Comparison of ENCODE assay signal across 7 mouse cellular contexts in the genomic region with DNA sequence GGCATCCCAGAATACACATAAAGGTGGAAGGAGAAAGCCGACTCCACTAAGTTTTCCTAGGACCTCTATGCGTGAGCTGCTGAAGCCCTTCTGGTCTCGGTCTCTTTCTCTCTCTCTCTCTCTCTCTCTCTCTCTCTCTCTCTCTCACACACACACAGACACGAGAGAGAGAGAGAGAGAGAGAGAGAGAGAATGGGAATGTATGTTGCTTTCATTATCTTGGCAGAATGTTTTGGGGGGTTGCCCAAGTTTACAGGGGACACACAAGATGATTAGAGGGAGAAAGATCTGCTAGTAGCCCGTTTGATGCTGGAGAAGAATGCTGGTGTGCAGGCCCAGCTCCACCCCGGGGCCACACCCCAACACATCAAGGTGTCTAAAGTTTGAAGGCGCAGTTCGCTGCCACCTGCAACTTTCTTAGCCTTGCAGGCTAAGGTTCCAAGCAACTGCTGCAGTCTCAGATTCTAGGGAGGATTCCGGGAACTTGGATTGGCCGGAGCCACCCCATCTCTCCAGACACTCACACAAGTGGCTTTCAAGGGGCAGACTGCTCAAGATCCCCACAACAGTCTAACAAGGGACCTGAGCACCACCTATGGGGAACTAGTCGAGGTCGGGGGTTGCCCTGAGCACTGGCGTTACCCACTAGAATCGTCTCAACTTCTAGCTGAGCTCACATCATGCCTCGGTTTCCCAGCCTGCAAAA. TPM values are rescaled to one million over a fixed set of nuclear protein-coding genes. Genes with fewer than 3 reads are reported as not detected.
A peak's percentile ranks its signal among the peaks of the same experiment; 100 is the strongest.
DNase-seq lines count a peak whose midpoint lies in the region; ATAC-seq and TF ChIP-seq lines count a peak whose summit lies in the region.

No protein-coding gene starts in this region.

- ATAC-seq in lung, postnatal 0 days = no peak
- no peak for ATAC-seq in hindbrain, postnatal 0 days

- H3K27ac ChIP-seq in lung, postnatal 0 days (ENCODE audit: low read length) = peak overlapping the region; percentile 95
- peak overlapping the region; percentile 94 for H3K27ac ChIP-seq in embryonic facial prominence, embryonic 10.5 days (replicated peaks)
- H3K27ac ChIP-seq in hindbrain, postnatal 0 days = peak overlapping the region; percentile 88; the same call in 1 of the 2 replicates

- peak overlapping the region; percentile 83; the same call in 1 of the 2 replicates for H3K9ac ChIP-seq in lung, postnatal 0 days (replicated peaks; ENCODE audit: low read depth)
- peak overlapping the region; percentile 76 for H3K9ac ChIP-seq in hindbrain, postnatal 0 days (replicated peaks; ENCODE audit: low read length)

- H3K9me3 ChIP-seq in lung, postnatal 0 days (ENCODE audit: low read length) = no peaks in the 10 kb centered on the region
- H3K9me3 ChIP-seq in embryonic facial prominence, embryonic 10.5 days = 0 out of 2 replicates have a peak, but pooled peaks cover 4% of the 10 kb centered on the region
- H3K9me3 ChIP-seq in hindbrain, postnatal 0 days (ENCODE audit: low read length) = no peaks in the 10 kb centered on the region

- 0 out of 2 replicates have a peak, but pooled peaks have one; percentile 9 for TF ChIP-seq CTCF in lung, postnatal 0 days (IDR thresholded peaks at IDR 0.05)
- TF ChIP-seq CTCF in hindbrain, postnatal 0 days (IDR thresholded peaks at IDR 0.05; ENCODE audit: low read depth) = no peak

- peak overlapping the region; percentile 78 for H3K4me3 ChIP-seq in lung, postnatal 0 days (ENCODE audit: low read depth, low read length)
- H3K4me3 ChIP-seq in embryonic facial prominence, embryonic 10.5 days = peak overlapping the region; percentile 79
- peak overlapping the region; percentile 86 for H3K4me3 ChIP-seq in hindbrain, postnatal 0 days (ENCODE audit: low read length)

- peaks cover 18% of the 10 kb centered on the region for H3K27me3 ChIP-seq in lung, postnatal 0 days (replicated peaks; ENCODE audit: insufficient read depth, low read length)
- H3K27me3 ChIP-seq in embryonic facial prominence, embryonic 10.5 days (replicated peaks; ENCODE audit: low read depth, poor library complexity, severe bottlenecking) = peaks cover 33% of the 10 kb centered on the region
- H3K27me3 ChIP-seq in hindbrain, postnatal 0 days (ENCODE audit: insufficient read depth, low read length) = peaks cover 23% of the 10 kb centered on the region

- peaks cover 4% of the 10 kb centered on the region; the same call in 1 of the 2 replicates for H3K36me3 ChIP-seq in lung, postnatal 0 days (ENCODE audit: insufficient read depth, low read length)
- H3K36me3 ChIP-seq in embryonic facial prominence, embryonic 10.5 days (replicated peaks) = peaks cover 13% of the 10 kb centered on the region
- H3K36me3 ChIP-seq in hindbrain, postnatal 0 days (ENCODE audit: insufficient read depth, low read length) = no peaks in the 10 kb centered on the region

- WGBS in lung, postnatal 0 days = 5% methylated on average over 14 of the region's 15 CpGs
- 10% methylated on average over 15 of the region's 15 CpGs for WGBS in embryonic facial prominence, embryonic 10.5 days
- WGBS in hindbrain, postnatal 0 days = 10% methylated on average over 15 of the region's 15 CpGs

- DNase-seq in lung, postnatal 0 days (ENCODE audit: low spot score) = no peak
- DNase-seq in lung, postnatal 14 days = no peak
- DNase-seq in embryonic facial prominence, embryonic 10.5 days (ENCODE audit: low spot score) = no peak
- no peak for DNase-seq in hindbrain, postnatal 0 days (ENCODE audit: low spot score)
- peak; percentile 71 for DNase-seq in naive thymus-derived CD4-positive, alpha-beta T cell, adult 2 months (ENCODE audit: low read depth)
- no peak for DNase-seq in retina, postnatal 1 day
- no peak for DNase-seq in right cerebral cortex, postnatal 25 days

- peak overlapping the region; percentile 90 for H3K4me2 ChIP-seq in lung, postnatal 0 days (replicated peaks; ENCODE audit: low read depth, low read length)
- H3K4me2 ChIP-seq in hindbrain, postnatal 0 days (ENCODE audit: low read depth, low read length) = peak overlapping the region; percentile 96

- H3K4me1 ChIP-seq in lung, postnatal 0 days (ENCODE audit: insufficient read depth, low read depth, low read length) = peaks cover 24% of the 10 kb centered on the region
- peaks cover 68% of the 10 kb centered on the region for H3K4me1 ChIP-seq in embryonic facial prominence, embryonic 10.5 days
- 0 out of 2 replicates have a peak, but pooled peaks cover 9% of the 10 kb centered on the region for H3K4me1 ChIP-seq in hindbrain, postnatal 0 days (ENCODE audit: insufficient read depth, low read length)

- TF ChIP-seq EP300 in lung, postnatal 0 days (IDR thresholded peaks at IDR 0.05) = no peak

RNA-seq across cellular contexts. Expression of gene Arid3a, which starts 0.9 kb away (rescaled TPM):
- 4.8 and 7.1 TPM in 2 replicates for polyA plus RNA-seq in lung, postnatal 0 days (2015; fragmentation: Nextera tagmentation; extraction: Ambion mirVana)
- polyA plus RNA-seq in embryonic facial prominence, embryonic 10.5 days (2016; fragmentation: Nextera tagmentation; extraction: Ambion mirVana) = 15.7 and 18.0 TPM in 2 replicates
- total RNA-seq in hindbrain, postnatal 0 days (2014; rRNA removed) = 9.7 and 10.1 TPM in 2 replicates
- 2.5 and 2.6 TPM in 2 replicates for polyA plus RNA-seq in hindbrain, postnatal 0 days (2015; fragmentation: Nextera tagmentation; extraction: Ambion mirVana)

RNA-seq across cellular contexts. Expression of gene R3hdm4, which starts 4.9 kb away (rescaled TPM):
- polyA plus RNA-seq in lung, postnatal 0 days (2015; fragmentation: Nextera tagmentation; extraction: Ambion mirVana) = 123 and 129 TPM in 2 replicates
- 125 and 136 TPM in 2 replicates for polyA plus RNA-seq in embryonic facial prominence, embryonic 10.5 days (2016; fragmentation: Nextera tagmentation; extraction: Ambion mirVana)
- 111 and 133 TPM in 2 replicates for total RNA-seq in hindbrain, postnatal 0 days (2014; rRNA removed)
- 252 and 267 TPM in 2 replicates for polyA plus RNA-seq in hindbrain, postnatal 0 days (2015; fragmentation: Nextera tagmentation; extraction: Ambion mirVana)

RNA-seq across cellular contexts. Expression of gene Kiss1r, which starts 9.2 kb away (rescaled TPM):
- polyA plus RNA-seq in lung, postnatal 0 days (2015; fragmentation: Nextera tagmentation; extraction: Ambion mirVana) = 1.6 and 1.7 TPM in 2 replicates
- polyA plus RNA-seq in embryonic facial prominence, embryonic 10.5 days (2016; fragmentation: Nextera tagmentation; extraction: Ambion mirVana) = 0.33 and 0.37 TPM in 2 replicates
- total RNA-seq in hindbrain, postnatal 0 days (2014; rRNA removed) = 7.7 and 9.4 TPM in 2 replicates
- polyA plus RNA-seq in hindbrain, postnatal 0 days (2015; fragmentation: Nextera tagmentation; extraction: Ambion mirVana) = 3.4 and 3.9 TPM in 2 replicates

RNA-seq across cellular contexts. Expression of gene Gm26602, which starts 15.3 kb away (rescaled TPM):
- not detected in 2 replicates for polyA plus RNA-seq in lung, postnatal 0 days (2015; fragmentation: Nextera tagmentation; extraction: Ambion mirVana)
- polyA plus RNA-seq in embryonic facial prominence, embryonic 10.5 days (2016; fragmentation: Nextera tagmentation; extraction: Ambion mirVana) = 3.4 TPM in 1 of 2 replicates, not detected in the other
- total RNA-seq in hindbrain, postnatal 0 days (2014; rRNA removed) = not detected in 2 replicates
- 4.9 and 17.2 TPM in 2 replicates for polyA plus RNA-seq in hindbrain, postnatal 0 days (2015; fragmentation: Nextera tagmentation; extraction: Ambion mirVana)

RNA-seq across cellular contexts. Expression of gene Med16, which starts 17.2 kb away (rescaled TPM):
- polyA plus RNA-seq in lung, postnatal 0 days (2015; fragmentation: Nextera tagmentation; extraction: Ambion mirVana) = 32.0 and 32.8 TPM in 2 replicates
- 63.6 and 68.1 TPM in 2 replicates for polyA plus RNA-seq in embryonic facial prominence, embryonic 10.5 days (2016; fragmentation: Nextera tagmentation; extraction: Ambion mirVana)
- total RNA-seq in hindbrain, postnatal 0 days (2014; rRNA removed) = 71.4 and 82.2 TPM in 2 replicates
- 43.2 and 48.4 TPM in 2 replicates for polyA plus RNA-seq in hindbrain, postnatal 0 days (2015; fragmentation: Nextera tagmentation; extraction: Ambion mirVana)
